In the genomic region with DNA sequence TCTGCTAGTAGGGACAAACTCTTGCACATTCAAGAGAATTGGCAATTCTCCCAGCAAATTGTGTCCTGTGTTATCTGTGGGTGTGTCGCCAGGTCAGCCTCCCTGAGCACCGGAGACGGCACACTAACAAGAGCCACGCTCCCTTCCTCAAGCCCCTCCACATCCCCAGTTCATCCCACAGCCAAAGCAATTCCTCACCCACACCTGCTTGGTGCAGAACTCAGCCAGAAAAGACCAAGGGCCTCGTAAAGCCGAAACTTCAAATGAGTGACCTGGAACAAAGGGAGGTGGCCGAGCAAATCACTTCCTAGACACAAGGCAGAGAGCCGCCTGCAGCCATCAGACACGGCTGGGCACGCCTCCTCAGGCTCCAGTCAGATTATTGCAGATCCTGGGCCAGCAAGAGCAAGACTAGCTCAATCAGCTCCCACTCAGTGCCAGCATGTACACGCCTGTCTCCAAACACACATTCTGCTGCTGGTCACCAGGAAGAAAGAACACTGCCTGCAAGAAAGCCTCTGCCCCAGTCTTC, we compare ENCODE assay signal across 9 mouse cellular contexts. TPM values are rescaled to one million over a fixed set of nuclear protein-coding genes. Genes with fewer than 3 reads are reported as not detected.
DNase-seq lines count a peak whose midpoint lies in the region; ATAC-seq lines count a peak whose summit lies in the region.
"Had no signal": no experiment of that assay in that cellular context is flagged by ENCODE, and none has a peak within 500 bp of the region (broad histone marks: within the 10 kb centered on the region; RNA-seq: fewer than 3 reads in every experiment).

No protein-coding gene starts in this region.

- H3K27ac ChIP-seq in forebrain, embryonic 11.5 days (ENCODE audit: low read depth, low read length) = peak overlapping the region; percentile 79
- H3K27ac ChIP-seq in stomach, embryonic 16.5 days (ENCODE audit: low read length) = peak overlapping the region; percentile 97

- peak overlapping the region; percentile 52 for H3K9ac ChIP-seq in forebrain, embryonic 11.5 days (ENCODE audit: low read length)
- H3K9ac ChIP-seq in stomach, embryonic 16.5 days (ENCODE audit: low read length) = peak overlapping the region; percentile 60

- intact Hi-C loops in heart, postnatal 36 days (cut with DNase I) = no loop called here

- peaks cover 6% of the 10 kb centered on the region for H3K4me1 ChIP-seq in forebrain, embryonic 11.5 days (replicated peaks; ENCODE audit: control insufficient read depth, insufficient read depth, low read length)
- H3K4me1 ChIP-seq in stomach, embryonic 16.5 days (ENCODE audit: control insufficient read depth, insufficient read depth, low read length) = peaks cover 35% of the 10 kb centered on the region

- H3K4me2 ChIP-seq in forebrain, embryonic 11.5 days (ENCODE audit: low read depth, low read length, severe bottlenecking) = peak overlapping the region; percentile 24; the same call in 1 of the 2 replicates
- peak overlapping the region; percentile 48 for H3K4me2 ChIP-seq in stomach, embryonic 16.5 days (ENCODE audit: low read depth, low read length)

- peak; percentile 46 for DNase-seq in right cerebral cortex, adult 18-20 months
- no peak for DNase-seq in right cerebral cortex, postnatal 10 days (ENCODE audit: low spot score in 2 of 2)
- peak; percentile 60 for DNase-seq in forebrain, embryonic 11.5 days (ENCODE audit: low spot score)
- DNase-seq in heart, postnatal 36 days = peak; percentile 31 to 51
- DNase-seq in large intestine, adult 2 months (ENCODE audit: low read depth, low spot score) = peak; percentile 67
- DNase-seq in thymus, postnatal 25 days = no peak

- no peaks in the 10 kb centered on the region for H3K9me3 ChIP-seq in forebrain, embryonic 11.5 days (ENCODE audit: control insufficient read depth, low read length)
- no peaks in the 10 kb centered on the region for H3K9me3 ChIP-seq in stomach, embryonic 16.5 days (replicated peaks; ENCODE audit: control insufficient read depth, low read length)

- ATAC-seq in forebrain, embryonic 11.5 days (replicated peaks; ENCODE audit: low FRiP score) = peak; percentile 27
- peak; percentile 69 for ATAC-seq in megakaryocyte progenitor cell, adult 5-6 weeks (replicated peaks; ENCODE audit: poor library complexity)
- ATAC-seq in stomach, embryonic 16.5 days (ENCODE audit: insufficient read depth, low FRiP score) = peak; percentile 67; the same call in 1 of the 2 replicates
- ATAC-seq: Patski had no signal

- H3K4me3 ChIP-seq in forebrain, embryonic 11.5 days (ENCODE audit: low read depth, low read length) = no peak overlapping the region
- peak overlapping the region; percentile 13 for H3K4me3 ChIP-seq in stomach, embryonic 16.5 days (replicated peaks; ENCODE audit: low read length)

- WGBS in forebrain, embryonic 11.5 days = 31% methylated on average over 11 of the region's 11 CpGs
- 9% methylated on average over 11 of the region's 11 CpGs for WGBS in large intestine, adult 2 months
- WGBS in stomach, embryonic 16.5 days = 30% methylated on average over 11 of the region's 11 CpGs

- H3K27me3 ChIP-seq in forebrain, embryonic 11.5 days (ENCODE audit: control insufficient read depth, insufficient read depth, low read length) = no peaks in the 10 kb centered on the region
- no peaks in the 10 kb centered on the region for H3K27me3 ChIP-seq in stomach, embryonic 16.5 days (ENCODE audit: control insufficient read depth, insufficient read depth, low read length)
- H3K27me3 ChIP-seq: Patski had no signal

- no peaks in the 10 kb centered on the region for H3K36me3 ChIP-seq in forebrain, embryonic 11.5 days (ENCODE audit: control insufficient read depth, insufficient read depth, low read length)
- peaks cover 3% of the 10 kb centered on the region; the same call in 1 of the 2 replicates for H3K36me3 ChIP-seq in stomach, embryonic 16.5 days (ENCODE audit: control insufficient read depth, insufficient read depth, low read length)

RNA-seq across cellular contexts. Expression of a gene that starts 23.0 kb away (rescaled TPM):
- 12.7 and 14.1 TPM in 2 replicates for polyA plus RNA-seq in forebrain, embryonic 11.5 days (2014; fragmentation: Nextera tagmentation; extraction: Ambion mirVana)
- 100 to 1,000 TPM; 135 to 140 TPM for total RNA-seq in heart, postnatal 36 days (2021)
- 78.2 and 81.5 TPM in 2 replicates for polyA plus RNA-seq in large intestine, adult 2 months (2012; rRNA removed)
- 27.6 and 32.4 TPM in 2 replicates for total RNA-seq in megakaryocyte progenitor cell, adult 5-6 weeks (2015)
- 46.4 and 57.5 TPM in 2 replicates for total RNA-seq in megakaryocyte progenitor cell, adult 5-6 weeks (2017)
- polyA plus RNA-seq in stomach, embryonic 16.5 days (2015; fragmentation: Nextera tagmentation; extraction: Ambion mirVana) = 21.2 and 23.3 TPM in 2 replicates

RNA-seq across cellular contexts. Expression of a gene that starts 40.5 kb away (rescaled TPM):
- polyA plus RNA-seq in forebrain, embryonic 11.5 days (2014; fragmentation: Nextera tagmentation; extraction: Ambion mirVana) = 371 and 373 TPM in 2 replicates
- total RNA-seq in heart, postnatal 36 days (2021) = 10 to 100 TPM; 56.8 to 57.4 TPM
- polyA plus RNA-seq in large intestine, adult 2 months (2012; rRNA removed) = 79.3 and 93.1 TPM in 2 replicates
- 147 and 154 TPM in 2 replicates for total RNA-seq in megakaryocyte progenitor cell, adult 5-6 weeks (2015)
- 128 and 132 TPM in 2 replicates for total RNA-seq in megakaryocyte progenitor cell, adult 5-6 weeks (2017)
- 228 and 245 TPM in 2 replicates for polyA plus RNA-seq in stomach, embryonic 16.5 days (2015; fragmentation: Nextera tagmentation; extraction: Ambion mirVana)

RNA-seq across cellular contexts. Expression of a gene that starts 58.8 kb away (rescaled TPM):
- polyA plus RNA-seq in forebrain, embryonic 11.5 days (2014; fragmentation: Nextera tagmentation; extraction: Ambion mirVana) = 7.8 and 9.7 TPM in 2 replicates
- 10 to 100 TPM; 17.1 to 17.9 TPM for total RNA-seq in heart, postnatal 36 days (2021)
- polyA plus RNA-seq in large intestine, adult 2 months (2012; rRNA removed) = 2.2 and 3.5 TPM in 2 replicates
- total RNA-seq in megakaryocyte progenitor cell, adult 5-6 weeks (2015) = 6.0 and 8.1 TPM in 2 replicates
- total RNA-seq in megakaryocyte progenitor cell, adult 5-6 weeks (2017) = 8.4 and 9.3 TPM in 2 replicates
- polyA plus RNA-seq in stomach, embryonic 16.5 days (2015; fragmentation: Nextera tagmentation; extraction: Ambion mirVana) = 4.4 and 5.9 TPM in 2 replicates

Comparison
In these comparisons a context has a peak if more than half of its experiments do, and no peak if none do; other contexts are left out.
1. DNase-seq: peak in right cerebral cortex, adult 18-20 months (single experiment), forebrain, embryonic 11.5 days (single experiment), heart, postnatal 36 days (2 of 2) and large intestine, adult 2 months (single experiment); none in right cerebral cortex, postnatal 10 days (0 of 2) and thymus, postnatal 25 days (single experiment).
2. Peak in every context shown above with its lines, with median percentiles within 50 percentile points of each other: ATAC-seq.